Mouse (Mus musculus): ENCODE measurements around the gene Ccdc148.

Ccdc148 gene

DNA sequence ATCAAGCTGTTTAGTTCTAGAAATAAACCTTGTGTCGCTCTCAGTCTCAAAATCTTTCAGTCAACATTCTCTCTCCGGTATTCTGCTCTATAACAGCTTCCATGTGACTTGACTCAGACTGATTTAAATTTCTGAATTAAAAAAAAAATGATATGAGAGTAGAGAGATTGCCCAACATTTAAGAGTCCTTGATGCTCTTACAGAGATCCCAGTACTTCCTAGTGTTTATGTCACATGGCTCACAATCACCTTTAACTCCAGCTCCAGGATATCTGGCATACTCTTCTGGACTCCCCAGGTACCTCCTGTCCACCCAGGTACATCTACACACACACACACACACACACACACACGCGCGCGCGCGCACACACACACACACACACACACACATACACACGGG lies 248.1 kb downstream of the Ccdc148 start:
- no peak for DNase-seq (ENCODE audit: low read depth)

DNA sequence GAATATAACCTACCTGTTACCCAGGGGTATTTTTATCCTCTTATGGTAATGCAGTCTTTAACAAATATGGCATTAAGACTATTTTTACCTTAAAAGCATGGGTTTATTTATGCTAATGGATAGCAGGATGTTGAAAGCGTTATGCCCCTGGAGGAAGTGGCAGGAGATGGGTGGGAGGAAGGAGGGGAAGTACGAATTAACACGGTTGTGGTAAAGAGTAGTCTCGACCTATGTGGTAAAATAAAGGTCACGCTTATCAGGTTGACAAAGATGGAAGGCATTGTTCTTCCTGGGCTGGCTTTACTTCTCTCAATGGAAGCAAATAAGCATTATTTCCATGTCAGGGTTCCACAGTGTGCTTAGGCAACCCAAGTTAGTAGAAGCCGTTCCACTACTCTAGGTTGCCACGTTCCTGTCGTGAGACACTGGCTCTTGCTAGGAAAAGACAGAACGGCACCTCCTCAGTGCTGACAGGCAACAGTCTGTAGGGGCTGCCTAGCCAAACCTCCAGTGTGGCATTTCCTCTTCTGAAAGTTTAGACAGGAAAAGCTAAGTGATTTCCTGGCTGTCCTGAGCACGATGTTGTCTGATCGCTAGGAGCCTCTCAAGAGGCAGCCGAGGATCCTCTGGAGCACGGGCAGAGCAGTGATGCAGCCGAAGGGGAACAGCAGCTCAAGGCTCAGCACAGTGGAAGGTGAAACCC lies 253.5 kb downstream of the Ccdc148 start:
- DNase-seq (ENCODE audit: low read depth), result no peak

DNA sequence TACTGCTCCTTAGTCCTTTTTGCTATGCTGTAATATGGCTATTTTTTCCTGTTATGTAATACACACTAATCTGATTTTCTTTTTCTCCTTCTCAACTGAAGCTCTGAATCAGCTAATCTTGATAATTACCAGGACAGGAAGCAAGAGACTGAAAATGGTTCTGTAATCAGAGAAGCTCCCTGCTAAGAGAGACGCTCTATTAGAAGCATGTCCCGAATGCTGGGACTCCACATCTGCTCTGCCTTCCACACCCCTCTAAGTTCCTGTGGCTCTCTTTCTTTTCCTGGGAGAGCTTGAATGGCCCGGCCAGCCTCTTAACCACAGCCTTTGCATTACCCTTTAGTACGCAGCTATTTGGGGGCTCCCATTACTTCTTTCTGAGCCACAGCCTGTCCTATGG lies 255.4 kb downstream of the Ccdc148 start:
- no peak for DNase-seq (ENCODE audit: low read depth)

DNA sequence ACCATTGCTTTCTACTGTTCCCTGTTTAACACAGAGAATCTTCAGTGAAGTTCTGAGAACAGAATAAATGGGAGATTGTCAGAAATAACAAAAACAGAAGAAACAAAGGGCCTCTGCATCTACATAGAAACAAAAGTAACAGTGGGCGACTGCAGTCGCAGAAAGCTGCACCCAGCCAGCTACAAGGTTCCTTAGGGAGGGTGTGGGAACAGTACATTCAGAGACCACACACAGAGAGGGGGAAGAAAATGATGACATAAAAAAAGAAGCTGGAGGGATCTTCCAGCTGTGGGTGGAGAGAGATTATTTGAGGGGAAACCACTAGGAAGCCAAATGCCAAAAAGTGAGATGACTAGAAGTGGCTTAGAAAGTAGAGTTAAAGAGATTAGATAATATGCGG lies 280.6 kb downstream of the Ccdc148 start:
- no peak for DNase-seq (ENCODE audit: low read depth)

DNA sequence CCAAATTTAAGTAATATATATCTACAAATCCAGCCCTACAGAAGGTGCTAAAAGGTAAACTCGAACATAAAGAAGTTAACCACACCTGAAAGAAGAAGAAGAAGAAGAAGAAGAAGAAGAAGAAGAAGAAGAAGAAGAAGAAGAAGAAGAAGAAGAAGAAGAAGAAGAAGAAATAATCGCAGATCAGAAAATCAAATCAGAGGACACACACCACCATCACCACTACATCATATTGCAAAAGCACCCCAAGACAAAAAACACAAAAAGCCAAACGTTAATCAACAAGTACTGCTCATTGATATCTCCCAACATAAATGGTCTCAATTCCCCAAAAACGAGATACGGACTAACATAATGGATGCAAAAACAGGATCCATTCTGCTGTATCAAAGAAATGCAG lies 301.3 kb downstream of the Ccdc148 start, which contains the start of gene Gm11099:
Gene Gm11099, plus strand, starts transcription at position 301 of the 400 bp plus-strand sequence.
- no peak for DNase-seq (ENCODE audit: low read depth)

DNA sequence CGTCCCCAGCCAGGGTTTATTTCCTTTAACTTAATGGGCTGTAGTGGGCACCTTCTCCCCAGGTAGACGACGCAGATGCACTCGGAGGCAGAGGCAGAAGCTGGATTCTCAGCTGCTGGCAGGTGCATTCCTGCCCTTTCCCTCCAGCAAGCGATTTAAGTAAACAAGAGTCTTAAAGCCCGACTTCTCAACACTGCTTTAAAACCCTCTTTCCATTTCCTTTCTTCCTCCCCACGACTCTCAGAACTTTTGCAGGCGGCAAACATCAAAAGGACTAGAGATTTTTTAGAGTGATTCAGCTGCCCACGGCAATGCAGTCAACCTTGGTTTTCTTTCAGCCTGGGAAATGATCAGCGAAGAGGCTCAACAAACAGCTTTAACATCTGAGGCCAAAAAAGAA lies 316.0 kb downstream of the Ccdc148 start:
- no peak for DNase-seq (ENCODE audit: low read depth)

DNA sequence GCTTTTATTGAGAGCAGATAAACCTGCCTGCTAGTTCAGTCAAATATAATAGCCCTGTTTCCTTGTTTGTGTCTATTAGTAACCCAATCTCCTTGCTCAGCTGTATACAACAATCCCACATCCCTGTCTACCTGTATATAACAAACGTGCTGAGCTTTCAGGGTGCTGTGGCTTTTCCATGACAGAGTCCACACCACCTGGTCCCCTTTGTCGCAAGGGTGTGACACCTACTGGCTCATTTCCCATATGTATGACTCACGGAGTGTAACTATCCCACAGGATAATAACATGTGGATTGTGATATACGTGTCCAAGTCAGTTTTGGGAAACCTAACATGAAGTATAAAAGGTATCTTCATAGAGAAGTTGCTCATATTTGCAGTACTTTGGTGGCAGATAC lies 318.0 kb downstream of the Ccdc148 start:
- DNase-seq (ENCODE audit: low read depth), result no peak

DNA sequence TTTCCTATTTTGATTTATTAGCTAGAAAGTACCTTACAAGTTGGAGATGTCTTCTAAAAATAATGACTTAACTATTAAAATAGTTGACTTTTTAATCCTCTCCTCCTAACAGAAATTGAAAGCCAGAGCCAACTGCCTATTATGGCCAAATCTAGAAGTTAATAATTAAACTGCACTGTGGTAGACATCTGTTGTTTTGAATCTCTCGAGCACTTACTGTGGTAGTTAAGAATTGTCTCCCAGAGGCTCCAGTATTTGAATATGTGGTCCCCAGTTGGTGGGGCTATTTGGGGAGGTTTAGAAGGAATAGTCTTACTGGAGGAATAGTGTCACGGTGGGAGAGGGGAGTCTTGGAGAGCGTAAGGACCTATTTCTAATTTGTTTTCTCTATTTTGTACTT lies 319.5 kb downstream of the Ccdc148 start:
- no peak for DNase-seq (ENCODE audit: low read depth)

DNA sequence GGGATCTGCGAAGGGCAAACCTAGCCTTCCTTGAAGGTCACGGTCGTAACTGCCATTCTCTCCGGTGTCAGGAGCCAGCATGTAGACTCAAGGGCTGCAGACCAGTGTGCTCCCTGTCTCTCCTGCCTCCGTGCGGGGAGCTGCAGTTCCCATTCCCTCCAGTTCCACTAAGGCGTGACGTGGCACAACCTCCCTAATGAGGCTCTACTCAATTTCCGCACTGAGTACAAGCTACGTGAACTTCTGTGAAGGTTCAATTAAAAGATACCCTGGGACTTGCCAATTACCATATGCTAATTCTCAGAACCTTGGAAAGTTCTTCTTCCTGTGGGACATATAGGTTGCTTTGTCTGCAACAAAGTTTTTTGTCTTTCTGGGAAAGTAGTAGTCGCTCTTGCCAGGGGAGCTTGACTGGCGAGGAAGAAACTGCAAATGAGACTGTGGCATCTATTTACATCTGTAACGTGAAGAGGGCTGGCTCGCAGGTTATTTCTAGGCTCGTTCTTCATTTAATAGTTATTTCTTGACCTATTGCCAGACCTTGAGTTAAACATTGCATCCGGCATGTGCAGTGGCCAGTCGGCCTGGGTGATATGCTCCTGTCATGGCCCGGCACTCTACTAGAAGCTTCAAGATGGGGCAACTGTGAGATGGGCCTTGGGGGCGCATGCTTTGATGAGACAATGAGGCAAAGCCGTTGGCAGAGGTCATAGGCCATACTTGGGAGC lies 328.1 kb downstream of the Ccdc148 start:
- no peak for DNase-seq (ENCODE audit: low read depth)

DNA sequence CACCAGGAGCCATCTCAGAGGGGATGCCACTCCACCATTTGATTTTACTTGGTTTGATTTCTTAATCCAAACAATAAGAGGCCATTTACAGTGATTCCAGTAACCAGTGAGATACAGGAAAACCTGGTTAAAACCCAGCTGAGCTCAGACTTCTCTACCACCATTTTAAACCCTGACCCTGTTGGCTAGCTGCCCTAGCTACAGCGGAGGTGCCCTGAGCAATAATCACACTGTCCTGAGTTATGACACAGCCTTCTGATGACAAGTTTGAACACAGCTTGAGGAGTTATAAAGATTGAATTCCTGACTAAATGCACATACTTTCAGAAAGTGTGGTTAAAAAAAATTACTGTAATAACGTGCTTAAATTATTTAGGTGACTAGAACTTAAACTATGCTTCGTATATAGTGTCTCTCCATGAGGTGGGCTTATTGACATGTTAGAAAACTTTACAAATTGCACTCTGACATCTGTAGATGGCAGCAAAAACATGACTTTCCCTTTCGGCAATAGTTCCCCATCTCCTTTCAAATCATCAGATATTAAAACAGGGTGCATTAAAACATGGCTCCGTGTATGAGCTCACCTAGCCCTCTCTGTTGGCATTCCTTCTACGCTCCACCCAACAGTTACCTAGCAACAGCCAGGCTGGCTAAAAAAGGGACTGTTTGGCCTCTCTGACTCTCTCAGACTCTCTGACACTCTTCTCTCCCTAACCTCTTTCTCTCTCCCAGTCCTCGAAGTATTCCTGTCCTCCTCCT lies 330.3 kb downstream of the Ccdc148 start:
- peak; percentile 26 for DNase-seq (ENCODE audit: low read depth)

DNA sequence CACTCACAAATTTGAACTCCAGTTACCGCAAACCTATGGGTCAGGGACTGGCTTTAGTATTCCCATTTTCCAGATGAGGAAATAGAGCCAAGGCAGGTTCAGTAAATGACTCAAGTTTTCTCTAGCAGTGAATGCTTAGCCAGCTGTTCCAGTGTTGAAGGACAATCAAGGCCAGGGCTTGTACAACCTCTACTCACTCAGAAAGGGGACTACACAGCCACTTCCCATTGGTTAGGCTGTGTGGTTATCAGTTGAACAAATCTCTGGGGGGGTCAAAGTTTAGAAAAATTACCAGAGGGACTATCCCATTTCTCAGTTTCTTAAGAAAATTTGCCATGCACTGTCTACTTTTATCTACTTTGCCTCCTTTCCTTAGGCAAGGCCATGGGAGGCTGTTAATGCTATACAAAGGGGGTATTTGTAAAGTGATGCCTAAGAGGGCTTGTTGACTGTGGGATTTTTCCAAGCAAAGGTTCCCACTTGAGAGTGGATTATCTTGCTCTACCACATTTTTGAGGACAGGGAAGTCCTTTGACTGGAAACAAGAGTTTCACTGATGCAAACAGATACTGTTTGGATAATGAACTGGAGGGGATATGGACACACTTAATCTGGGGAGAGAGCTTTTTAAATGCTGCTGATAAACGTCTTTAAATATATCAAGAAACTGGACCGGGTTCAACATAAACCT lies 331.4 kb downstream of the Ccdc148 start:
- no peak for DNase-seq (ENCODE audit: low read depth)

DNA sequence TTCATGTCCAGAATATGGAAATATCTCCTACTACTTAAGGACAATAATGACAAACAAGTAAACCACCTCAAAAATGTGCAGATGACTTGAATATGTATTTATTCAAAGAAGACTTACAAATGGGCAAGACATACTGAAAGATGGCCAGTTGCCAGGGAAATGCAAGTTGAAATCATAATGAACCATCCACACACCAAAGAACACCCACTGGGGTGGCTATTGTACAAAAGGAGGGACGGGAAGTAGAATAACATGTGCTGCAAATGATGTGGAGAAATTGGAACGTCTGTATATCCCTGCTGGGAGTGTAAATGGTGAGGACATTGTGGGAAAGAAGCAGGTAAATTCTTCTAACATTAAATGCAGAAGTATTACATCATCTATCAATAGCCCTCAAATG lies 347.5 kb downstream of the Ccdc148 start:
- no peak for DNase-seq (ENCODE audit: low read depth)

DNA sequence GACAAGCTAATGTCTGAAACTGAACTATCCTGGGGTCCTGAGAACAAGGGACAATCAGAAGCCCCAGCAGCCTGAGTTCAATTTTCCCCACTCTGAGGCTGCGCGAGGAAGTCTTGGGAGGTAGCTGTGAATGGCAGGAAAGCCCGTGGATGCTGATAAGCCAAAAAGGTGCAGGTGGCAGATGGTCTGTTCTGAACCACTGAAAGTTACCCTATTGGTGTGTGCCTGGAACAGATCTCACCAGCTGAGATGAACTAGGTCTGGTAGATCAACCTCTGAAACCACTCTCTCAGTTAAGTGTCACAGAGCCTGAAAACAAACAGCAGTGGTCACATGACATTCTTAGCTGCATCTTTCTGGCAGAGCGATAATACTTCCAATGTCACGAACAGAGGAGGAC lies 360.9 kb downstream of the Ccdc148 start:
- no peak for DNase-seq (ENCODE audit: low read depth)

DNA sequence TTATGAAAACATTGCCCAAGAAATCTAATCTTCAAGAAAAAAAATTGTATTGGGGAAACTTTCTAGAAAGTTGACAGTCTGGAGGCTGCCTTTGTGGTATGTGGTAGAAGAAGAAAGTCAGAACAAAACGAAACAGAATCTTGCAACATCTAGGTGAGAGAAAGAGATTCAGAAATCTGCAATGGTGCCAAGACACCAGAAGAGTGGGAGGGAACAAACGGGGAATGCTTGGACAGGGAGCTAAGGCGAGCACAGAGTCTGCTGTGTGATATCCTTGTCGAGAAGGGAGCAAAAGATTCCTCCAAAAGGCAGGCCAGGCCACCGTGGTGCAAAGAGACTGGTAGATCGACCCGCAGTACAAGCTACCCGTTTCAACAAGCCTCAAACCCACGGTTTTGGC lies 361.4 kb downstream of the Ccdc148 start:
- DNase-seq (ENCODE audit: low read depth), result no peak

DNA sequence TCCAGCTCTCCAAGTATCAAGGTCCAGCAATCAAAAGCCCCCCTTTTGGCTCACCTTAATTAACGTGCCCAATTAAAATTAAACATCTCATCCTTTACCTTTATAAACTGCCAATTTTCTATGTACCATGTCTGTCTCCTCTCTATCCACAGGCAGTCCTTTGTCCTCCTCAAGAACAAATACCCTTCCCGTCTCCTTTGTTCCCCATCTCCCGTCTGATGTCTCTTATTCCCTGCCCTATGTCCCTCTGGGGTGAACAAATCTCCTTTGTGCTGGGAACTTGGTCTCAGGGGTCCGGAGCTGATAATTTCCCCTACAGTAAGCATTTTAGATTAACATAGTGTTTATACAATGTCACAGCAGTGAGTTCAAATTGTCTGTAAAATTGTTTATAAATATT lies 363.0 kb downstream of the Ccdc148 start:
- DNase-seq (ENCODE audit: low read depth), result no peak

DNA sequence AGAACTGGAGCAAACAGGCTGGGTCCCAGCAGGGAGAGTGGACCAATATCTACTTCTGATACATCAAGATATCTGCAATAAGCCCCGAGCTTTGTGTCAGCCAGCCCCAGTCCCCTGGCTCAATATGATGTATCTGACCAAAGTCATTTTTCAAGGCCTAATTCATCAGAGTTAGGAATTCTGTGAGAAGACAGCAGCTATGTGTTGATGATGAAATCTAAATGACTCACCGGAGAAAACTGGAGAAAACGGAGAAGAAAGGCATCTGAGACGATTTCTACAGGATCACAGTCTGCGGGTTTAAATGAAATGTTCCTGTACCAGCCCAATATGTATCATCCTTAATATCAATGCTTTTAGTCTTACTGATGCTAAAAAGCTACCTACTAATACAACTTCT lies 365.1 kb downstream of the Ccdc148 start:
- DNase-seq (ENCODE audit: low read depth), result peak; percentile 32

DNA sequence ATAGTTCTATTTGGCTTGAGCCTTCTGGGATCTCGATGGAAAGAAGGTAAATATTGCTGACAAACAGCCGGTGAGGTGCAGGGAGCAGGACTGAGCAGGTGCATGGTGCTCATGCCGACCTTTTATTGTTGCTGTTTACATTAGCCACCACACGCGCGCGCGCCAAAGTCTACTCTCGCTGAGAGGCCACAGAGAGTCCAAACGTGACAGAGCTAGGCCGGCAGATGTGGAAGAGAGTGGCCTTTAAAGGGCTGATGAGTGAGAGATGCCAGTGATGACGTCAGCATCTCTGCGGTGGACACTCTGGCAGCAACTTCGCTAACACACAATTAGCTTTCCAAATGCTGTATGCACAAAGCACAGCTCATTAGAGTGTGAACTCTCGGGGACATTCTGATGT lies 366.0 kb downstream of the Ccdc148 start:
- DNase-seq (ENCODE audit: low read depth), result no peak

DNA sequence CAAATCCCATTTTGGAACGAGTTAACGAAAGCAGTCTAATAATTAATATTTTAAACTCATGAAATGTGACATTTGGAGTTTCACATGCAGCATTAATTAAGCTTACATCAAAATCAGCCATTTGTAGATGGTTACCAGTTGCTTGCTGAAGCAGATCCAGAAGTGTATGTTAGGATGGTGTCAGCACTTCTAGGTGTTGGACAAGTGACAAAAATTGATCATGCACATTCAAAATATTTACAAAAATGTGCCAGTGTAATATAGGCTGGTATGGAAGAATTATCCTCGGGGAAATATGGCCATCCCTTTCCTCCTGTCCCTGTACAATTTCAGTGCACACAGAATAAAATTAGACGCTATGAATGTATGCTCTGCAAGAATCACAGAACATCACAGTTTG lies 370.1 kb downstream of the Ccdc148 start:
- DNase-seq (ENCODE audit: low read depth), result no peak

DNA sequence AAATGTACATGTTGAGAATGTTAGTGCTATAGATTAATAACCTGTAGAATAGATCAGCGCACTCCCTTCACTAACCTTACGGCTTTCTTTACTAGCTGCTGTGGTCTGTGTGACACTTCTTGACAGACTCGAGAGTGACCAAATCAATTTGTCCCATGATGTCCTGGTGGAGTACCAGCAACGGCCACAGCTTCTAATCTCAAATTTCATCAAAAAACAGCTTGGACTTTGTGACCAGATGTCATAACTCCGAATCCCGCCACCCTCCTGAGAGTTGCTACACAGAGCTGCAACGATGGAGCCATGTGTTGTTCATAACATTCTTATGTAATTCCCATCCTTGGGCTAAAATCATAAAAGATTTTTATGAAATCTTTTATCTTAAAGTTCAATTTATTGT lies 370.5 kb downstream of the Ccdc148 start:
- no peak for DNase-seq (ENCODE audit: low read depth)

DNA sequence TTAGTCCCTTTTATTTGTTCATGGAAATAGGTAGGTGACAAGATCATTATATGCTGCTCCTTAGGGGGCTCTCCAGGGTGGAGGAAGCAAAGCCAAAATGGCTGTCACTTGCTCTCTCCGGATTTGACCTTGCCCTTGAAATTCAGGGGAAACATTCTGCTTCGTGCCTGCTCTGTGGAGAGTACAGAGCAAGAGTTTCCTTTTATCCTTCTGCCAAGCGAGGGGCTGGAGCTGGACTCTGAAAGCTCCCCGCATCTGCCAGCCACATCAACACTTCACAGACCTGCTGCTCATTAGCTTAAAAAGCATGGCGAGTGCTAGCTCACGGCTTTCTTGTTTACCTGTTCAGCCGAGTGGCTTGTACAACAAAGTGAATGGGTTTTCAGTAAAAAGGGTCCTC lies 373.1 kb downstream of the Ccdc148 start:
- no peak for DNase-seq (ENCODE audit: low read depth)

DNA sequence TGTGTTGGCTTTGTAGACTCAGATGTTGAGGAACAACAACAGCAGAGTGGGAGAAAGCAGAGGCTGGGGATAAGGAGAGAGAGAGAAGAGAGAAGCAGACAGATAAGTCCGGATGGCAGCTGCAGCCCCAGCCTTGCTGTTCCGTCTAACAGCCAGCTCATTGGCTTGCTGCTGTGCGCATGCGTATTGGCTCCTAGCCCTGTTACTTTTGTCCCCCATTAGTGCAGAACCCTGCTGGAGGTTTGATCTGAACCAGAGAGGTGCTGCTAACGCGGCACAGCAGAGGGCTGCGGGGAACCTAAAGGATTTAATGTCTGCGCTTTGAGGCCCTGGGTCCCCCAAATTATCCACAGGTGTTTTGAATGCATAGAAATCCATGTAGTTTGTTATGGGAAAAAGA lies 373.8 kb downstream of the Ccdc148 start:
- DNase-seq (ENCODE audit: low read depth), result no peak

DNA sequence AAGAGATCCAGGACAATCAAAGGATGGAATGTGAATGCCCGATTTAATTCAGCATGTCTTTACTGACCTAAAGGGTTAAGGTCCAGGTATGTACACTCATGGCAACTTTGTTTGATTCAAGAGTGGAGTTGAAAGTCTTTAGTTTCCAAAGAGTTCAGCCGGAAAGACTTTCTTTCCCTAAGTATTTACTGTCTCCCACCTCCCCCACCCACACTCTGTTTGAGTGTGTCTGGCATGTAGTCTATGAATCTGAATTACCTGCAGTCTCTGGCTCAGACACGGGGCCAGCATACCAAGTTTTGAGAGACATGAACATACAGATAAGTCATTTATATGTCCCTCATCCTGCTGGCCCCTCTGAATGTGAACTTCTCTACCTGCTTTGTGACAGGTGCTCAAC lies 374.3 kb downstream of the Ccdc148 start:
- no peak for DNase-seq (ENCODE audit: low read depth)

DNA sequence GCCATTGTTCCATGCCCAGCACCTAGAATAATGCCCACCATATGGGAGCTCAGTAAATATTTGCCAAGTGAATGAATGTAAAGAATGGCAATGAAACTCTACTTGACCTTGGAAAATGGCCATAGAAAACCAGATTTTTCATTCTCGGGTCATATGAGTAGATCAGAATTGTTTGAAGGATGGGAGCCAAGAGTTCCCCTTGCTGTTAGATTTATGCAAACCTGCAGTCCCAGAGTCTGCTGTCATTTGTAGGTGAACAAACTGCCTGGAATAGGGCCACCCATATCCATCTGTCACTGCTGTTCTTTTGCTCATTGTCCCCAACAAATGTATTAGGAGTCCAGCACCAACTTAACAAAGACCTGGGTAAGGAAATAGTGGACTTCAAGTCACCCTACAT lies 377.0 kb downstream of the Ccdc148 start:
- DNase-seq (ENCODE audit: low read depth), result no peak
